Mouse (Mus musculus): ENCODE measurements at regions not wholly inside any gene's neighbourhood (a gene's known extent, or its start where the extent isn't known, plus 50 kb on each side); places are given as distances from the start of the nearest gene placed in this dataset.

DNA sequence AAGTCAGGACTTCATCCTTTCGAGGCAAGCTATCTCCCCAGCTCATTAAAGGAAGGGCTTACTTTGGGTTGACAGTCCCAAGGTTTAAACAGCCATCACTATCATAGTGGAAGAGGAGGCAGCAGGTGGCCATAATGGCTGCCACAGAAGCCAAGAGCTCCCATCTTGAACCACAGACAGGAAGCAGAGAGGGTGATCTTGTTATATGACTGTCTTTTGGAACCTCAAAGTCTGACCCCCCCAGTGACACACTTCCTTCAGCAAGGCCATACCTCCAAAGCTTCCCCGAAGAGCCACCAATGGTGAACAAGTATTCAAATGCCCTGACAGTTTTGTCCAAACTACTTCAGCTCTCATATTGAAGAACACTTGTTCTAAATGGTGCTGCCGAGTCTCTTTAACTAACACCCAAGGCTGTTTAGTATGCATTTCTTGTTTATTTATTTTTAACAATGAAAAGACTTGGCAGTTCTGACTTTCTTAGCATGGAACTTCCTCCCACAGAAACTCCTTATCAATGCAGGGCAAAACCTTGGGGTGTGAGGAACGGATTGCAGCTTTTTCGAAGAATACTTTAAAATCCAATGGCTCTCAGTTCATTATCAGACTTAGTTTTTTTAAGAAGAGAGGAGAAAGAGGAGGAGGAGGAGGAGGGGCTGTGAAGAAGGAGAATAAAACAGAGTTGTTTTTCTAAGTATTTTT lies 79.8 kb upstream of the Tnik start:
- no peaks in the 10 kb centered on the region for H3K9me3 ChIP-seq
- no peaks in the 10 kb centered on the region for H3K36me3 ChIP-seq
- H3K4me1 ChIP-seq = no peaks in the 10 kb centered on the region
- H3K27me3 ChIP-seq (ENCODE audit: insufficient read depth, poor library complexity, severe bottlenecking) = 0 out of 2 replicates have a peak, but pooled peaks cover 3% of the 10 kb centered on the region
- H3K27ac ChIP-seq = no peak overlapping the region
- WGBS = 70% methylated on average over 5 of the region's 5 CpGs
- no peak overlapping the region for H3K4me3 ChIP-seq
- DNase-seq (ENCODE audit: low spot score) = no peak

DNA sequence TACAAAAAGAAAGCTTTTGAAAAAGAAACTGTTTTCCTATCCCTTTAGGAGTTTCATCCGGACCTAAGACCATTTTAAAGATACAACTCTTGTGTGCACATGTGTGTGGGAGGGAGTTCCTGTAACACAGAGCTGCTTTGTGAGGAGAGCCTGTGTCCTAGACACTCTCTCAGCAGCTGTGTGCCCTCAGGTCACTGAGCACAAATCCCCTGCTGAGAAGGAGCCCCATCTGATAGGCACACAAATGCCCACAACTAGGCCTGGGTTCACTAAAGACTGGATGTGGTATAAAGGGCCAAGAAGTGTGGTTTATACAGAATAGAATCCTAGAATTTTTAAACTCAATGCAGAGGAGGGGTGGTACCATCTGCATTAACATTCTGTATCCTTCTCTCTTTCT lies 77.5 kb upstream of the Tnik start:
- Histone ChIP-seq H3K4me3 (no peak overlapping the region), H3K4me1 (peaks cover 9% of the 10 kb centered on the region; the same call in 1 of the 2 replicates), H3K9me3 (no peaks in the 10 kb centered on the region), H3K27ac (no peak overlapping the region), H3K36me3 (no peaks in the 10 kb centered on the region), H3K27me3 (ENCODE audit: insufficient read depth, poor library complexity, severe bottlenecking) (no peaks in the 10 kb centered on the region)
- DNase-seq (ENCODE audit: low spot score) = no peak
- 40% methylated on average over 1 of the region's 1 CpGs for WGBS

DNA sequence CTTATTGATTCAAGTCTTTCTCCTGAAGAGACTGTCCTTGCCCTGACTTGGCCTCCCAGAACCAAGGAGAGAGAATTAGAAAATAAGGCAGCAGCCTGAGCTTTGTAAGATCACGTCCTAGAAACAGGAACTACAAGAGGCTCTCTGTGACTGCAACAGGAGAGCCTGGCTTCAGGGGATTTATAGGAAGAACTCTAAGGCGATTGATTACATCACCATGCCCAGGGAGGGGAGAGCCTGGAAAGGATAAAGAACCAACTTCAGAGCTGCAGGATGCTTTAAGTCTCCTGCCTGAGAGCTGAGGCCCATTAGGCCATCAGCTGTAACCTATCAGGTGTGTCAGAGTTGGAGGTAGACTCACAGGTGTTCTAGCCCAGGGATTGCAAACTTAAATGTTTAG lies 77.1 kb upstream of the Tnik start:
- DNase-seq (ENCODE audit: low spot score) = no peak

DNA sequence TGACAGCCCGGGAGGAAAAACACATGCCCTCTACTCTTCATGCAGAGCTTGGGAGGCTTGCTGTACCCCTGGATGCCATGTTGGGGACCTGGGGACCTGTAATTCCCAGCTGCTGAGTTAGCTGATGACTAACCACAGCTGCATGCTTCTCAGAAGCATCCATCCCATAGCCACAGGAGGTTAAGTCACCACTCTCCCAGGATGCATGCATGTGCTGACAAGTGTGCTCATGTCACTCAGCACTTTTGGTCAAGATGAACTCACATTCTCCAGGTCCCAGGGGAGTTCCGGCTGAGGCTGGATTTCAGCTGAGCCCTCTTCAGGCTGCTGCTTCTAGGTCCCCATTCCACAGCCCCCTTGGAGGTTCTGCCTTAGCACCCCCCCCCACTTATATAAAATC lies 73.6 kb upstream of the Tnik start:
- 53% methylated on average over 2 of the region's 2 CpGs for WGBS
- Histone ChIP-seq H3K27ac (no peak overlapping the region), H3K36me3 (no peaks in the 10 kb centered on the region), H3K4me1 (peaks cover 12% of the 10 kb centered on the region; the same call in 1 of the 2 replicates), H3K4me3 (no peak overlapping the region), H3K9me3 (no peaks in the 10 kb centered on the region), H3K27me3 (ENCODE audit: insufficient read depth, poor library complexity, severe bottlenecking) (no peaks in the 10 kb centered on the region)
- DNase-seq (ENCODE audit: low spot score) = peak; percentile 79

More for the DNA sequence above, 77.1 kb upstream of the Tnik start:
- no peaks in the 10 kb centered on the region for H3K9me3 ChIP-seq
- no peak overlapping the region for H3K27ac ChIP-seq
- H3K4me1 ChIP-seq = peaks cover 9% of the 10 kb centered on the region; the same call in 1 of the 2 replicates
- H3K36me3 ChIP-seq = no peaks in the 10 kb centered on the region
- WGBS = 42% methylated on average over 2 of the region's 2 CpGs
- H3K27me3 ChIP-seq (ENCODE audit: insufficient read depth, poor library complexity, severe bottlenecking) = no peaks in the 10 kb centered on the region
- H3K4me3 ChIP-seq = no peak overlapping the region

DNA sequence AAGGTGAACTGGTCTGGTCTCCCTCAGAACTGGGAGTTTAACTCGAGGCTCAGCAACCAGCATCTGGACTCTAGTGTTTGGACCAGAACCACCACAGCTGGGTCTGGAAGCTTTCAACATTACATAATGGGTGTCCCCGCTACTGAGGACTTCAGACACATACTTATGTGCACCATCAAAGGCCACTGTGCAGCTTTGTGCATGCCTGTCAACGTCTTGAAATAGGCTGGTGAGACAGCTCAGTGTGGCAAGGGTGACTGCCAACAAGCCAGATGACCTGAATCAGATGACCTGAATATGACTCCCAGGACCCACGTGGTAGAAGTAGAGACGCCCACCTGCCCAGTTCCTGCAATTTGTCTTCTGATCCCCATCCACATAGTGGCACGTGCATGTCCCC lies 72.8 kb upstream of the Tnik start:
- WGBS = 51% methylated on average over 6 of the region's 6 CpGs
- no peak overlapping the region for H3K27ac ChIP-seq
- no peak for DNase-seq (ENCODE audit: low spot score)
- H3K27me3 ChIP-seq (ENCODE audit: insufficient read depth, poor library complexity, severe bottlenecking) = no peaks in the 10 kb centered on the region
- H3K36me3 ChIP-seq = no peaks in the 10 kb centered on the region
- no peaks in the 10 kb centered on the region for H3K9me3 ChIP-seq
- no peak overlapping the region for H3K4me3 ChIP-seq
- peaks cover 15% of the 10 kb centered on the region; the same call in 1 of the 2 replicates for H3K4me1 ChIP-seq

- whole genome bisulfite sequencing = 28% methylated on average over 4 of the region's 4 CpGs
- H3K4me3 ChIP-seq = no peak overlapping the region
- no peak for DNase-seq (ENCODE audit: low spot score)
- no peaks in the 10 kb centered on the region; the same call in 1 of the 2 replicates for H3K9me3 ChIP-seq
- no peaks in the 10 kb centered on the region for H3K27me3 ChIP-seq (ENCODE audit: insufficient read depth, poor library complexity, severe bottlenecking)
- H3K27ac ChIP-seq = no peak overlapping the region
- H3K4me1 ChIP-seq = peaks cover 15% of the 10 kb centered on the region; the same call in 1 of the 2 replicates
- H3K36me3 ChIP-seq = no peaks in the 10 kb centered on the region
Observed at GRCm38 (mm10) chr3:28194388-28194970, 68.5 kb upstream of the Tnik start.

DNA sequence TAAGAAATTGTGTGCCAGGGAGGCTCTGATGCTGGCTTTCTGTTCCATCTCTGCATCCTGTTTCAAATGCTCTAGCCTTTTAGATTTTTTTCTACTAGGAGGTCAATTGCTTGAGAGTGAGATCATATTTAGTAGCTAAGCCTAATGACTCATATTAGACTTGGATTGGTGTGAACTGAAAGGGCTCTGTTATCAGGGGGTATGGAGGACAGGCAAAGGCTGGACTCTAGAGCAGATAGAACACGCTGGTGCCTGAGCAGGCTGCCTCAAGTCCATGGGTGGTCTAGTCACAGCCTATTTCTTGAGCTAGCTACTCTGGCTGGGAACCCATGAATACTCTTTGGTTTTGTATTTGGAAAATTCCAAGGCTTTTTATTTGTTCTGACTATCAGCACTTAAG lies 66.2 kb upstream of the Tnik start:
- no peak for DNase-seq (ENCODE audit: low spot score)
- 58% methylated on average over 1 of the region's 1 CpGs for WGBS
- Histone ChIP-seq H3K27ac (no peak overlapping the region), H3K9me3 (no peaks in the 10 kb centered on the region; the same call in 1 of the 2 replicates), H3K27me3 (ENCODE audit: insufficient read depth, poor library complexity, severe bottlenecking) (no peaks in the 10 kb centered on the region), H3K4me3 (no peak overlapping the region), H3K36me3 (no peaks in the 10 kb centered on the region), H3K4me1 (peaks cover 6% of the 10 kb centered on the region; the same call in 1 of the 2 replicates)

DNA sequence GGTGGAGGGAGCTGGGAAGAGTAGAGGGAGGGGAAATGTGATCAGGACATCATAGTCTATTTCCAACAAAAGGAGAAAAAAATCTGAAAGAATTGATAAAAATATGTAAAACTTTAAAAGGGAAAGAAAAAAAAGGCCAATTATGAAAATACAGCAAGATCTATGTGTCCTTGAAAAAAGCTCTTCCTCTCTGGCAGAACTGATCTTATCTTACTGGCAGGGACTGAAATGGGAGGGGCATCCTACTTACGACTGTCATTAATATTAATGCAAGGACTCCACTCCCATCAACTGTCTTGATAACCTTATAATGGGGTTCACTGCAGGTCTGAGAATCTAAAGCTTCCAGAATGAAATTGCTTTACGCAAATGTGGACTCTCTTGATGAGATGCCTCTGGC lies 53.7 kb upstream of the Tnik start:
- WGBS = 84% methylated on average over 2 of the region's 2 CpGs
- Histone ChIP-seq H3K27me3 (ENCODE audit: insufficient read depth, poor library complexity, severe bottlenecking) (no peaks in the 10 kb centered on the region), H3K4me1 (no peaks in the 10 kb centered on the region), H3K27ac (no peak overlapping the region), H3K9me3 (no peaks in the 10 kb centered on the region), H3K36me3 (no peaks in the 10 kb centered on the region), H3K4me3 (no peak overlapping the region)
- no peak for DNase-seq (ENCODE audit: low spot score)

GRCm38 (mm10) chr3:28210847-28211803 lies 51.9 kb upstream of the Tnik start:
- Histone ChIP-seq H3K27me3 (ENCODE audit: insufficient read depth, poor library complexity, severe bottlenecking) (no peaks in the 10 kb centered on the region), H3K4me3 (no peak overlapping the region)
- 84% methylated on average over 14 of the region's 14 CpGs for WGBS

More at GRCm38 (mm10) chr3:28210847-28211803, 51.9 kb upstream of the Tnik start:
- no peaks in the 10 kb centered on the region for H3K4me1 ChIP-seq
- no peaks in the 10 kb centered on the region for H3K9me3 ChIP-seq
- no peak for DNase-seq (ENCODE audit: low spot score)
- no peak overlapping the region for H3K27ac ChIP-seq
- no peaks in the 10 kb centered on the region for H3K36me3 ChIP-seq
